Mouse (Mus musculus): ENCODE data around the gene Lrrc23.

GRCm38 (mm10) chr6:124787722-124788121, 8.2 kb upstream of the Lrrc23 start:
- TF ChIP-seq EP300 (IDR thresholded peaks at IDR 0.05; ENCODE audit: insufficient read depth, low read depth, low read length) (no peak), CTCF (IDR thresholded peaks at IDR 0.05) (no peak)

Data from heart, adult 2 months (tissue).